ENCODE assay signal across 9 mouse cellular contexts in the genomic region with DNA sequence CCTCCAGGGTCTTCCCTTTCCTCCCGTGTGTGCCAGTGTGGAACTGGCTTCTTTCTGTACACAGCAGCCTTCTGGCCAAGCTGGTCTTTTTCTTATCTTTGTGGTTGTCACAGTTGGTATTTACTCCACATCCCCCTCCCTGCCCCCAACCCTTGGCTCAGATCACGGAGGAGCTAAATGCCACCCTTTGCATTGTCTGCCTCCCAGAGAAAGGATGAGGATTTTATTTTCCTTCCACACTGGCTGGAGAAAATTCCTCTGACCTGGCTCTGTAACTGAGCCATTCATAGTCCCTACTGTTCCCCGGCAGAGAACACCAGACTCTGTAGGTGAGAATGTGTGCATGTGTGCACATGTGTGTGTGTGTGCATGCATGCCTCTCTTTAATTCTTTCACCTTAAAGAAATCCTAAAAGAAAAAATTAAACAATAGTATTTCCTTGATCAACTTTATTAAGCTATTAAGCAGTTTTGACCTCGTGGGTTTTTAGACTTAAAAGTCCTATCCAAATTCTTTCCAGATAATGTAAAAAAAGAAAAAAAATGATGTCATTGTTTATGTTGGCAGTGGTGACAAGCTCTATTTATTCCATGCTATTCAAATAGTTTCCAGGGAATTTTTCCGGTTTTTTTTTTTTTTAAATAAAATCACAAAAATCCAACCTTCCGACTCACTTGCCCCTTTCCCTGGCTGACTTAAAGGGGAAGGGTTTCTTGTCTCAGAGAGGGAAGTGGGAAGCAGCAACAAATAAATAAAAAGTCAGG.
DNase-seq lines count a peak whose midpoint lies in the region; ATAC-seq and TF ChIP-seq lines count a peak whose summit lies in the region.
"Had no signal": no experiment of that assay in that cellular context is flagged by ENCODE, and none has a peak within 500 bp of the region (broad histone marks: within the 10 kb centered on the region; RNA-seq: fewer than 3 reads in every experiment).

No protein-coding gene starts in this region.

- H3K9me3 ChIP-seq in stomach, embryonic 15.5 days, result no peaks in the 10 kb centered on the region
- H3K9me3 ChIP-seq in stomach, postnatal 0 days (ENCODE audit: control insufficient read depth, low read length), result no peaks in the 10 kb centered on the region
- H3K9me3 ChIP-seq in forebrain, embryonic 16.5 days (ENCODE audit: control insufficient read depth, low read length), result no peaks in the 10 kb centered on the region
- H3K9me3 ChIP-seq in kidney, postnatal 0 days (replicated peaks; ENCODE audit: low read length), result no peaks in the 10 kb centered on the region
- H3K9me3 ChIP-seq in neural tube, embryonic 15.5 days (replicated peaks), result no peaks in the 10 kb centered on the region

- H3K4me1 ChIP-seq in stomach, embryonic 15.5 days, result 0 out of 2 replicates have a peak, but pooled peaks cover 3% of the 10 kb centered on the region
- no peaks in the 10 kb centered on the region for H3K4me1 ChIP-seq in stomach, postnatal 0 days (replicated peaks; ENCODE audit: control insufficient read depth, insufficient read depth)
- peaks cover 17% of the 10 kb centered on the region for H3K4me1 ChIP-seq in forebrain, embryonic 16.5 days (replicated peaks; ENCODE audit: control insufficient read depth, insufficient read depth, low read length)
- H3K4me1 ChIP-seq in kidney, postnatal 0 days (replicated peaks; ENCODE audit: insufficient read depth, low read length), result no peaks in the 10 kb centered on the region
- peaks cover 39% of the 10 kb centered on the region for H3K4me1 ChIP-seq in neural tube, embryonic 15.5 days

- no peak for DNase-seq in stomach, postnatal 0 days (ENCODE audit: low spot score)
- DNase-seq in kidney, postnatal 0 days (ENCODE audit: low spot score), result peak; percentile 68
- no peak for DNase-seq in urinary bladder, postnatal 14 days (ENCODE audit: low spot score)
- DNase-seq in right cerebral cortex, postnatal 4 days, result no peak
- DNase-seq in left cerebral cortex, adult 9 months (ENCODE audit: low spot score in 2 of 2), result no peak

- H3K36me3 ChIP-seq in stomach, embryonic 15.5 days, result no peaks in the 10 kb centered on the region
- no peaks in the 10 kb centered on the region for H3K36me3 ChIP-seq in stomach, postnatal 0 days (ENCODE audit: control insufficient read depth, insufficient read depth, low read length)
- H3K36me3 ChIP-seq in forebrain, embryonic 16.5 days (ENCODE audit: control insufficient read depth, insufficient read depth), result no peaks in the 10 kb centered on the region
- H3K36me3 ChIP-seq in kidney, postnatal 0 days (ENCODE audit: insufficient read depth, low read length), result no peaks in the 10 kb centered on the region
- no peaks in the 10 kb centered on the region for H3K36me3 ChIP-seq in neural tube, embryonic 15.5 days

- no peak overlapping the region for H3K4me3 ChIP-seq in stomach, embryonic 15.5 days (replicated peaks)
- H3K4me3 ChIP-seq in stomach, postnatal 0 days (ENCODE audit: low read depth, low read length), result no peak overlapping the region
- H3K4me3 ChIP-seq in forebrain, embryonic 16.5 days (replicated peaks; ENCODE audit: low read length), result no peak overlapping the region
- no peak overlapping the region for H3K4me3 ChIP-seq in kidney, postnatal 0 days (replicated peaks; ENCODE audit: low read depth, low read length)
- 0 out of 2 replicates have a peak overlapping the region, but pooled peaks have one; percentile 4 for H3K4me3 ChIP-seq in neural tube, embryonic 15.5 days (replicated peaks)
- H3K4me3 ChIP-seq: erythroblast, embryonic 14.5 days had no signal

- WGBS in stomach, embryonic 15.5 days, result 22% methylated on average over 6 of the region's 6 CpGs
- 18% methylated on average over 6 of the region's 6 CpGs for WGBS in stomach, postnatal 0 days
- 4% methylated on average over 6 of the region's 6 CpGs for whole genome bisulfite sequencing in forebrain, embryonic 16.5 days
- 26% methylated on average over 6 of the region's 6 CpGs for WGBS in kidney, postnatal 0 days
- 15% methylated on average over 6 of the region's 6 CpGs for WGBS in neural tube, embryonic 15.5 days

- H3K9ac ChIP-seq in stomach, embryonic 15.5 days, result no peak overlapping the region
- H3K9ac ChIP-seq in stomach, postnatal 0 days (ENCODE audit: low read length), result no peak overlapping the region
- H3K9ac ChIP-seq in forebrain, embryonic 16.5 days (replicated peaks; ENCODE audit: low read depth, low read length), result no peak overlapping the region
- H3K9ac ChIP-seq in kidney, postnatal 0 days (ENCODE audit: low read depth, low read length), result no peak overlapping the region
- H3K9ac ChIP-seq in neural tube, embryonic 15.5 days (replicated peaks), result peak overlapping the region; percentile 11; the same call in 1 of the 2 replicates

- no peak for ATAC-seq in stomach, embryonic 15.5 days (ENCODE audit: insufficient read depth, low FRiP score, low read depth)
- no peak for ATAC-seq in stomach, postnatal 0 days (ENCODE audit: low FRiP score, low TSS enrichment)
- 0 out of 2 replicates have a peak, but pooled peaks have one; percentile 17 for ATAC-seq in forebrain, embryonic 16.5 days
- no peak for ATAC-seq in kidney, postnatal 0 days (replicated peaks; ENCODE audit: low FRiP score, low read depth)
- ATAC-seq in neural tube, embryonic 15.5 days (ENCODE audit: low FRiP score), result no peak

- TF ChIP-seq EP300 in stomach, postnatal 0 days (optimal IDR thresholded peaks at IDR 0.05), result no peak

- H3K27me3 ChIP-seq in stomach, embryonic 15.5 days (replicated peaks), result no peaks in the 10 kb centered on the region
- 0 out of 2 replicates have a peak, but pooled peaks cover 2% of the 10 kb centered on the region for H3K27me3 ChIP-seq in stomach, postnatal 0 days (ENCODE audit: control insufficient read depth, insufficient read depth, low read length)
- H3K27me3 ChIP-seq in forebrain, embryonic 16.5 days (replicated peaks; ENCODE audit: control insufficient read depth, insufficient read depth, low read length), result peaks cover 15% of the 10 kb centered on the region; the same call in 1 of the 2 replicates
- no peaks in the 10 kb centered on the region for H3K27me3 ChIP-seq in kidney, postnatal 0 days (ENCODE audit: insufficient read depth, low read length)
- H3K27me3 ChIP-seq in neural tube, embryonic 15.5 days (replicated peaks), result no peaks in the 10 kb centered on the region

- H3K4me2 ChIP-seq in stomach, embryonic 15.5 days, result 0 out of 2 replicates have a peak overlapping the region, but pooled peaks have one; percentile 3
- no peak overlapping the region for H3K4me2 ChIP-seq in stomach, postnatal 0 days (replicated peaks; ENCODE audit: low read depth)
- H3K4me2 ChIP-seq in forebrain, embryonic 16.5 days (ENCODE audit: low read length), result no peak overlapping the region
- H3K4me2 ChIP-seq in kidney, postnatal 0 days (ENCODE audit: low read length), result peak overlapping the region; percentile 37
- peak overlapping the region; percentile 36 for H3K4me2 ChIP-seq in neural tube, embryonic 15.5 days

- no peak overlapping the region for H3K27ac ChIP-seq in stomach, embryonic 15.5 days
- H3K27ac ChIP-seq in stomach, postnatal 0 days (replicated peaks), result no peak overlapping the region
- no peak overlapping the region for H3K27ac ChIP-seq in forebrain, embryonic 16.5 days (ENCODE audit: low read length)
- H3K27ac ChIP-seq in kidney, postnatal 0 days, result no peak overlapping the region
- H3K27ac ChIP-seq in neural tube, embryonic 15.5 days (replicated peaks), result peak overlapping the region; percentile 67

- no peak for TF ChIP-seq CTCF in stomach, postnatal 0 days (IDR thresholded peaks at IDR 0.05; ENCODE audit: low read depth)
- TF ChIP-seq CTCF in kidney, postnatal 0 days (IDR thresholded peaks at IDR 0.05; ENCODE audit: low read depth), result no peak

Comparison
In these comparisons a context has a peak if more than half of its experiments do, and no peak if none do; other contexts are left out.
1. H3K4me2 ChIP-seq: peak in stomach, embryonic 15.5 days (single experiment), kidney, postnatal 0 days (single experiment) and neural tube, embryonic 15.5 days (single experiment); none in stomach, postnatal 0 days (single experiment) and forebrain, embryonic 16.5 days (single experiment).